Mouse (Mus musculus) spleen, adult 2 months (tissue): ENCODE data around the gene Olfr193.
"Not testable (repeated sequence)": the region's sequence is repeated elsewhere in the genome, so short reads cannot be mapped to it uniquely, and the experiment has no call there.

Source experiments
- CTCF ChIP-seq: fragments of 200-500 bp; IDR thresholded peaks from 2 replicates; pipeline ENCODE4 v1.5.1; 2011; ENCODE audit warnings: mild to moderate bottlenecking, inconsistent platforms; ENCODE audit not compliant: insufficient read depth, insufficient read length, insufficient replicate concordance; ENCODE audit errors: extremely low read depth
- POLR2A ChIP-seq: fragments of 200-500 bp; IDR thresholded peaks from 2 replicates; pipeline ENCODE4 v1.6.1; 2011; ENCODE audit warnings: low read depth, low read length, inconsistent platforms

- not testable (repeated sequence) for TF ChIP-seq CTCF, POLR2A
Measured at GRCm38 (mm10) chr16:59108522-59108921, 3.2 kb downstream of the Olfr193 start.
